Mouse (Mus musculus) adrenal gland, adult 18-20 months (tissue): ENCODE data around the gene Gdf11. TPM values are rescaled to one million over a fixed set of nuclear protein-coding genes. Genes with fewer than 3 reads are reported as not detected.

ENCODE experiments used
- DNase-seq, 2 experiments: peaks; one replicate each; pipeline ENCODE4 v3.0.0; 2021 to 2022; ENCODE audit warnings: low spot score in 2 of 2
- total RNA-seq, 2 experiments: library from RNA; stranded (reverse); gene quantifications; 1 replicate in 1 of 2; 2 replicates in 1 of 2; pipeline ENCODE4 v1.2.3; 2021

Gdf11 gene
- total RNA-seq, 2 experiments from 2014 or later, result 1.4 to 1.9 TPM

DNA sequence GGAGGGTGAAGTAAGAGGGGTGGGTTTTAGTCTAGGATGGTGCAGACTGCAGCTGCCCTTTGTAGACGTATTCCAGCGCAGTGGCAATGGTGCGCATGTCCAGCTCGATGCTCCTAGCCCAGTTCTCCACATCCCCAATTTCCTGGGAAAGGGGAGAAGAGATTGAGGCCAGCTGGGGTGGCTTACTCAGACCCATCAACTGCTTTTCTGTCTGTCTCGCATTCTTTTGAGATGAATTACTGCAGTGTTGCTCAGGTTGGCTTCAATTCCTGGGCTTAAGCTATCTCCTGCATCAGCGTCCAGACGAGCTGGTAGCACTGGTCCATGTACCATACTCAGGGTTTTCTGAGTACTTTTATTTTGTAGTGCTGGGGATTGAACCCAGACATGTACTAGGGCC, 28.4 kb upstream of the Gdf11 start:
- DNase-seq, result no peak

DNA sequence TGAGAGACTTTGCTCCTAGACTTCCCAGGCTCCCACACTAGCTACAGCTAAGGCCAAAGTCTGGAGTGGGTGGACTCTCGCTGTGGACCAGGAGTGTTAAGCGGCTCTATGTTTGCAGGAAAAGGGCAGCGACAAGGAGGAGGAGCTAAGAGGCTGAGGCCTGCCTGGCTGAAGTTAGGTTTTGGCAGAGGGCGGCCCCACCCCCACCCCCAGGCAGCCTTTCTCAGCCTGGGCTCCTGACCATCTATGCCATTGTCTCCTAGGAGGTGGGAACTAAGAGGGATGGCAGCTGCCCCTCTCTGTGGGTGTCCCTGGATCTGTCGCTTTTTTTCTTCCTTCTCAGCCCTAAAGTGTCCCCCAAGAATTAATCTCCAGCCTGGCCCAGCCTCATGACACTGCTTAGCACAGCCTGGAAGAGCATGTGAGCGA, 27.7 kb upstream of the Gdf11 start:
- no peak for DNase-seq

DNA sequence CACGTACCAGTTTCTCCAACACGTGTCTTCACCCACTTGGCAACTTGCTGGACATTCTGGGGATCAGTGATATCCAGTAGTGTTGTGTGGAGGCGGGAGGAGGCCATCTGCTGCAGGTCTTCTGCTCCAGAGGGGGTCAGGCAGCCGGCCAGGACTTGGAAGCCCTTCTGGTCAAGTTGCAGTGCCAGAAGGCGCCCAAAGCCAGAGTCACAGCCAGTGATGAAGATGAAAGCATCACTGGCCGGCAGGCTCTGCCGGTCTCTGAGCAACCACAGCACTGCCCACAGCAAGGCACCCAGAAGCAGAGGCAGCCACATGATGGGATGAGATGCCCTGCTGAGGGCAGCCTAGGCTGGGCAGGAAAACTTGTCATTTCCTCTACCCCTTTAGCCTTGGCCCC, 26.7 kb upstream of the Gdf11 start:
- DNase-seq, result no peak

DNA sequence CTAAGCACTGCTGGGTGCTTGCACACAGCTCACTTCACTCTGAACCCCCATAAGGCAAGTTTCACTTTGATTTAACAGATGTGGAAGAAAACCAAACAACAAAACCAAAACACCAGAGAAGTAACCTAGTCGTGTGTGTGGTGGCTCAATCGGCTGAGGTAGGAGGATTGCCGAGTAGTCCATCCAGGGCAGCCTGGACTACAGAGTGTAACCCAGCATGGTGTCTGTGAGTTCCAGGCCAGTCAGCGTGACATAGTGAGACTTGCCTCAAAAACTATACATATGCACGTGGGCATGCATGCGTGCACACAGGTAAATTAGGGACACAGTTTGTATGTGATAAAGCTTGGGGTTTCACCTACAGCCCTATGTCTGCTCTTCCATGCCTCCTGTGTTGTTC, 25.9 kb upstream of the Gdf11 start:
- no peak for DNase-seq

DNA sequence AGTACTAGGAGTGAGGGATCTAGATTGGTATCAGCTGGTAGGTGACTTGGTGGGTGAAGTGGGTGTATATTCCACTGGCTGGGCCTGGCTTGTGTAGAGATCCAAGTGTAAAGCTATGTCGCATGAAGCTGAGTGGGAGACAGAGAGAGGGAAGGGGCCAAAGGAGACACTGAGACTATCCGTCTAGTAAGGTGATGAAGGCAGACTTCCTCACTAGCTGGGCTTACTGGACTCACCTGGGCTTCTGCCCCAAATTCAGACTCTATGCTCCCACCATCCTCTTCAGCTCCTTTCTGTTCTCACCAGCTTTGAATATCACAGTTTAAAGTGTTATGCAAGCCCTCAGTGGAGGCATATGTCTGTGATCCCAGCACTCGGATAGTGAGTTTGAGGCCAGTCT, 25.1 kb upstream of the Gdf11 start:
- DNase-seq, result no peak

DNA sequence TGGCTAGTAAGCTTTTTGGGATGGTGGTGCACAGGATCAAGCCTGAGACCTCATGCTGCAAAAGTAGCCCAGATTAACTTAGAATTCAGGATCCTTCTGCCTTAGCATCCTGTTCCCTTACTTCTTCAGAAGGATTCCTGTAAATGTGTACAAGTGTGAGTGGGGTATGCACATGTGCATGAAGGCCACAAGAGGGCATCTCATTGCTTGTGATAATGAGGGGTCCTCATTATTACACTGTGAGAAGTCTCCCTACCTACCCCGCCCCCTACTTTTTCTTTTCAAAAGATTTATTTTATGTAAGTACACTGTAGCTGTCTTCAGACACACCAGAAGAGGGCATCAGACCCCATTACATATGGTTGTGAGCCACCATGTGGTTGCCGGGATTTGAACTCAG, 24.0 kb upstream of the Gdf11 start:
- no peak for DNase-seq

DNA sequence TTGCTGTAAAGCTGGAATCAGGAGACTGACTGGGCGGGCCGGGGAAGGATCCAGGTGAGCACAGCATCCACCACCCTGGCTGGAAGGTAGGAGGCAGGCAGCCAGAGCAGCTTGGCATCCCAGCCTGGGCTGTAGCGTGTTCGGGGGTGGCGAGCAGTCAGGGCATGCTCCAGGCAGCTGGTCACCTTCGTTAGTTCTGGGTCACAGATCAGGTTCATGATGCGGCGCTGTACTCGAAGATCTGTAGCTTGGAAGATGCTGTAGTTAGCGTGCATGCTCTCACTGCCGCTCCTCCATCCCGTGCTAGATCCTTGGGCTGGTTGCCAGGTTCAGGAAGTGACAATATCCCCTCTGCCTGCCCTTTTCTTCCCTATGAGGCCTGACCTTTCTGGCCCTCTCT, 22.2 kb upstream of the Gdf11 start:
- no peak for DNase-seq

DNA sequence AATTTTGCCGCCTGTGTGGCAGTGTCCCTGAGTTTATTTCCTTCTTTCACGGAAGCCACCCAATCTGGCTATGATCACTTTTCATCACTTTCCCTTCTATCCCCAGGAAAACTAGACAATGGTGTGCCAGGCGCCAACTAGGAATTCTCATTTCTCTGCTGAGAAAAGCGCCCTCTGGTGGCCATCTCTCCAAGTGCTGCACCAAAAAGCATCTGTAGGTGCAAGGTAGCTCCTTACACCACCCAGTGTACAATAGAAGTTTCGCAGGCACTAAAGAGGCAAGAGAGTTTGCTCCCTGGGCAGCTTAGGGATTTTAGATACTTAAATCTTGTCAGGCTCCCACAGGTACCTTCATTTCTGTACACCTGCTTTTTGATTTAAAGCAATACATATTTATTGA, 21.7 kb upstream of the Gdf11 start:
- DNase-seq, result peak; percentile 86 to 87

DNA sequence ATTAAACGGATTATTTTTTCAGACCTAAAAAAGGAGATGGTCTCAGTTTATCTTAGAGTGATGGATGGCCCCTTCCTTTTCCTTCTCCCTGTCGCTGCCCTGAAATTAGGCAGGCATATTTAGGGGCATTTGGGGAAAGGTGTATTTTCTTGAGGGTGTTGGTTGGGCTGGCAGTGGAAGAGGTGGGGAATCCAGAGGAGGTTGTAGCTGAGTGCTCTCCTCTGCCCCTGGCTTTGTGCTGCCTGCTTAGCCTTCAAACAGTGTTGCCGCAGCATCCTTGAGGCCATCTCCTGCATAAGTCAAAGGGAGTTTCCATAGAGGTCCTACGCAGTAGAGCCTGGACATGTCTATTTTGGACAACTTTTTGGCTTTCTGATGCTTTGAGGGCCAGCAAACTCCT, 21.3 kb upstream of the Gdf11 start:
- DNase-seq, result no peak

DNA sequence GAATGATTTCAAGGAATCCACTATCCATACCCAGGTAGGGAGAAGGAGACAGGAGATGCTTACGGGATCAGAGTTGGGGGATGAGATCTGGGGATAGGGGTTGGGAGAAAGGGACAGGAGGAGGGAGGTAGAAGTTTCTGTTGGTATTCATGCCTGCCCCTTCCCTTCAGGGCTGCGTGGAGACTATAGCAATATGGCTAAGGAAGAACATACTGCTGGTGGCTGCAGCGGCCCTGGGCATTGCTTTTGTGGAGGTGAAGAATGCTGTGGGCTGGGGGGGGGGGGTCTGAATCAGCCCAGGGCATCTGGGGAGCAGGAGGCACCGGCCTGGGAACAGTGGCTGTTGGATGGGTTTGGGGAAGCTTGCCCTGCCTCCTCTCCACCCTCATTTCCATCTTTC, 20.8 kb upstream of the Gdf11 start:
- DNase-seq, result no peak

DNA sequence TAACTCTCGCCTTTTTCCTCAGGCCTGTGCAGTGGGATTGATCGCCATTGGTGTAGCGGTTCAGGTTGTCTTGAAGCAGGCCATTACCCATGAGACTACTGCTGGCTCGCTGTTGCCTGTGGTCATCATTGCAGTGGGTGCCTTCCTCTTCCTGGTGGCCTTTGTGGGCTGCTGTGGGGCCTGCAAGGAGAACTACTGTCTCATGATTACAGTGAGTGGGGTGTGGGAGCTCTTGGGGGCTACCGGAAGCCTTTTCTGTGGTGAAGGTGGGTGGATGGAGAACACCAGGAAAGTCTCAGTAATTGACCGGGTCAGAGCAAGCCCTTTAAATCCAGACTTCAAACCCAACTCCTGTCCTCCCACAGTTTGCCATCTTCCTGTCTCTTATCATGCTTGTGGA, 19.9 kb upstream of the Gdf11 start:
- DNase-seq, result no peak

DNA sequence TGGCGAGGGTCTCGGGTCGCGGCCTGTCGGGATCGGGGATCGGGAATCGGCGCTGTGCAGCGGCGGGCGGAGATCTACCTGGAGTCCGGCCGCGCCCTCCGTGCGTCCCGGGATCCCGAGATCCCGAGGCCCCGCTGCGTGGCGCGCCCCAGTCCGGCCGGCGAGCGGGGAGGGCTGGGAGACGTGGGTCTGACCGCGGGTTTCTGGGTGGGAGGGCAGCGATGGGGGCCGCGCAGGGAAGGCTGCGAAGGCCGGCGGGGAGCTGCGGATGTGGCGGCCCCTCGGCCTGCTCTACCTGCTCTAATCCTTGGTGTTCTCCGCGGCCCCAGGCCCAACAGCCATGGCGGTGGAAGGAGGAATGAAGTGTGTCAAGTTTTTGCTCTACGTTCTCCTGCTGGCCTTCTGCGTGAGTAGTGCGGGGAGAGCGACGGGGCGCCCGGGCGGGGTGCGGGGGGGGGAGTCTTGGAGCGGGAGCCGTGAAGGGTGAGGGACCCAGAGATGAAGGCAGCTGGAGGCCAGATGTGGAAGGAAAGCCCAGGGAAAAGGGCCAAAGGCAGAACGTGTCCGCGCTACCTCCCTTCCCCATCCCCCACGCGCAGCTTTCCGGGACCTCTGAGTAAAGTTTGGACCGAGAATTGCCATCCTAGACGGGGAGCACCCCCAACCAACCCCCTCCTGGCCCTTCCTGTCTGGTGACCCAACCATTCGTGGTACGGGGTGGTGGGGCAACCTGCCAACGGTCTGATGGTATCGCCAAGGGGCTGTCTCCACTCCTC, 18.7 kb upstream of the Gdf11 start:
- peak; percentile 47 to 55 for DNase-seq

DNA sequence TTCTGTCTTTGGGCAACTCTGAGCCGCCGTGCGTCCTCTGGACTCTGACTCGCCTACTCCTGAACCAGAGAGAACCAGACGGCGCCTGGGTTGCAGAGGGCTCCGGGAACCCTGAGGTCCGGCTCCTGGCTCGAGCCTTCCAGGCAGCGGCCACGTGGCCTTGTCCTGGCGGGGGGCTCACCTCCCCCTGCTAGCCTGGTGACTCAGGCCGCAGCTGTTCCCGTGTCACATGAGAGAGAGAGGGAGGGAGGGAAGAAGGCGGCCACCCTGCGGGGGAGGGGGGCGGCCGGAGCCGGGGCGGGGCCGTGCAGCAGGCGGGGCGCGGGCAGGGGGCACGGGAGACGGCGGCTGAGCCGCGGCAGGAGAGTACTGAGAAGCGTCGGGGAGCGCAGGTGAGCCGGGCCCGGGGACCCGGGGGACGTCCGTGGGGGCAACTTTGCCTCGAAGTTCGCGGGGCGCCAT, 18.1 kb upstream of the Gdf11 start:
- DNase-seq, result peak; percentile 82 to 84

DNA sequence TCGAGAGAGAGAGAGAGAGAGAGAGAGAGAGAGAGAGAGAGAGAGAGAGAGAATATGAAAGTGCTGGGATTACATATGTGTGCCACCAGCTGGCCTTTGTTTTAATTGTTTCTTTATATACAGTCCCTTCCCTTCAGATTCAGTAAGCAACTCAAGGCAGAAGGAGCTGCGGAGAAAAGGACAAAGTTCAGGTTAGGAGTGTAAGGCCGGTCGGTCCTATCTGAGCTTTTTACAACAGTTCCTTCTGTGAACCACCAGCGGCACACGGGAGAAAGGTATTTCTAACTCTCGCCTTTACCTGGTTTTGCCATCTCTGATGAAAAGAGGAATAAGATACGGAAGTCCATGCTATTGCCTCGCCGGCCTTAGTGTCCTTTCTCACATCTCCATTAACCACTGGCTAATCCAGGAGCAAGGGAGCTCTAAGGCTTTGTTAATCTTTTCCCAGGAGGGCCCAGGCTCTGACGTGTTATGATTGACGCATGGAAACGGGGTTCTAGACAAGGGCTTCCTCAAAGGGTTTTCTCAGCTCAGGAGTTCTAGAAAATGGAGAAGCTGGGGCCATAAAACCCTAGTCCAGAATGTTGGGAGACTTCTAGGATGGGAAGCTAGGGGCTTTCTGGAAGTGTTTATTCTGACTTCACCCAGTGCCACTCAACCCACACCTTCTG, 17.4 kb upstream of the Gdf11 start:
- no peak for DNase-seq

DNA sequence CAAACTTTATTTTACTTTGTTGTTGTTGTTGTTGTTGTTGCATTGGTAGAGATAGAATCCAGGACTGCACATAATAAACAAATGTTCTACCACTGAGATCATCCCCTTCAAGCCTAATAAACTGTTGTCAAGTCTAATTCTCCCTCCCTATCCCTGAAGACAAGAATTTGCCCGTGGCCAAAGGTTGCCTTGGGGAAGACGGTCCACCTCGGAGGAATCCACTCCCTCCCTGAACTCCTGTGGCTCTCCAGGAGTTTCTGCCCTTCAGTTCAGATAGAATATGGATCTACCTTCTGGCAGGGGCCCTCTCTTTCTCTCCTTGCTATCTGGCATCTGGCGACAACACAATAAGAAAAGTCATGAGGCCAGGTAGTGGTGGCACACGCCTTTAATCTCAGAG, 13.3 kb upstream of the Gdf11 start:
- no peak for DNase-seq

DNA sequence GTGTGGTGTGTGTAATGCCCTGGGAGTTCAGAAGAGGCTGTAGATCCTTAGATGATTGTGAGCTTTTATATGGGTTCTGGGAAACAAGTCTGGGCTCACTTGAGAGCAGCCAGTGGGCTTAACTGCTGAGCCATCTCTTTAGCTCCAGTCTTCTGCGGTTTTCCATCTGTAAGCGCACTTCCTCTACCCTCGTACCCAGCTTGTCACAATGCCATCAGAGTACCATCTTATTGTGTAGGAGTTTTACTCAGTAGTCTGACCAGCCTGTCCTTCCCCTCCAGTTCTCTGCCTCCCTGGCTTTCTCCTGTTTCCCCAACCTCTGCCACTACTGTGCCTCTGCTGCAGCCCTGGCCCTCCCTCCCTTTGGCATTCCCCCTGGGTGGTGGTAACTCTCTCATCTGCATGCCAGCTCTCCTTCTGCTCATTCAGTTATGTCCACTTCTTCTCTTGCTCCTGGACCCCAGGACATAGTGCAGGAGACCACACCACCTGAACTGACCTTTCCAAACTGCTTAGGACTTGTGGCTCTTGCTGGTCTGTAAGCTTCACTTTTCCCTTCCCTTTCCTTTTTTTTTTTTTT, 11.0 kb upstream of the Gdf11 start:
- no peak for DNase-seq

DNA sequence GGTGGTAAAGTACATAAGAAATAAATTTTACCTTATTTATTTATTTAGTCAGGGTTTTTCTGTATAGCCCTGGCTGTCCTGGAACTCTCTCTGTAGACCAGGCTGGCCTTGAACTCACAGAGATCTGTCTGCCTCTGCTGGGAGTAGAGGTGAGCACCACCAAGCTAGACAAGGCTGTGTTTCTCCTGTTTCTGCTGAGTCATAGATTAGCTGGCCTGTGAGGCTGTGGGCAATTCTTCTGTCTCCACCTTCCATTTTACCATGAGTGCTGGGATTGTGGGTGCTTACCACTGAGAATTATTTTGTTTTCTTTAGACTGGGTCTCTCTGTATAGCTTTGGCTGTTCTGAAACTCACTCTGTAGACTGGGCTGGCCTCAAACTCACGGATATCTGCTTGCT, 9.9 kb upstream of the Gdf11 start:
- DNase-seq, result no peak

DNA sequence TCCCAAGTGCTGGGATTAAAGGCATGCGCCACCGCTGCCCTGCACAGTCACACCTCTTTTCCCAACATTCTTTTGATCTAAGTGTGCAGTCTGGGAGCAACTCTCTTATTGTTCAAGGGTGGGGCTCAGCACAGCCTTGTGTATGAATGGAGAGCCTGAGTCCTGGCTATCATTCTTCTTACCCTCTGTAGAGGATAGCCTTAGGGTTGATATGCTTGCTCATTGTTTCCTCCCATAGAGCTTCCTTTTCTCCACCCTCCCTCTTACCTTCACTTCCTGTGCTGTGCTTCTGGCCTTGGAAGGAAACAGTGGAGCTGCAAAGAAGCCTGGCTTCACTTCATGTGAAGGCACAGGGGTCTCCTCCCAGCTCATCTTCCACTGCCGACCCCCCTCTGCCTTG, 9.2 kb upstream of the Gdf11 start, which contains the start of gene Cd63:
Cd63 (plus strand) TSS at position 292 of the 400 bp plus-strand sequence.
- DNase-seq, result no peak

DNA sequence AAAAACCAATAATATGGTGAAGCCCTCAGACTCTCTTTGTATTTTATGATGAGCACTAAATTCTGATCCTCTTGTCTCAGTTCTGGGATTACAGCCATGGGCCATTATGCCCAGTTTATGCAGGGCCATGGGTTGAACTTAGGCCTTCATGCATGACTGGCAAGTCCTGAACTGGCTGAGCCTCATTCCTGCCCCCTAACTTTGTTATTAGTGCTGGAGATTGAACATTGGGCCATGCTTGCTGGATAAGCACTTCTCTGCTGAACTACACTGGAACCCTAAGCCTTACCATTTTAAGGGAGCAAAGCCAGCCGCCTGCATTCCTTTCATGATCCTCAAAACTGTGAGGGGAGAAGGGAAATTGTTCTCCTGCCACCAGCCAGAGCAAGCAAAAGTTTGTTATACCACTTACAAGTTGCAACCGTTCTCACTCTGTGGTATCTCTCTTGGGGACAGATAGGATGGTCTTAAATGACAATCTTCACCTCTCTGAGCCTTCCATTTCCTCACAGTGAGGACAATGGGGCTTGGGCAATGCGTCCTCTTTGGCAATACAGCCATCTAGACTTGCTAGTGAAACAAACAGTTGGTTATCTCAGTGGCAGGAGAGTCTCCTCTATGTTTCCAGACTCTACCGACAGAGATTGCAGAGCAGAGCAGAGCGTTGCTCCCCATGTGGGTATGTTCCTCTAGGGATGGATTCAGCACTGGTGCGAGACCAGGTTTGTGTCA, 8.4 kb upstream of the Gdf11 start:
- no peak for DNase-seq

DNA sequence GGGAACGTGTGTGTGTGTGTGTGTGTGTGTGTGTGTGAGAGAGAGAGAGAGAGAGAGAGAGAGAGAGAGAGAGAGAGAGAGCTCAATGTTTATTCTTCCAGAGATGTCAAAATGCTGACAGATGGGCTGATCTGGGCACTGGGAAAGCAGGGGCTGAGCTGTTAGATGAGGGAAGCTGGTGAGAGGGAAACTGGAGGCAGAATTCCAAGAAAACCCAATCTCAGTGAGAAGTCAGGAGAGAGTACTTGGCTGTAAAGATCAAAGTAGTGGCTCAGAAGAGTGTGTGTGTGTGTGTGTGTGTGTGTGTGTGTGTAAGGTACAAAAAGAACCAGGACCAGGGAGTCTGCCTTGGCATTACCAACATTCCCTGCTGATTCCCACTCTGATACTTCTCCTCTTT, 6.0 kb upstream of the Gdf11 start:
- no peak for DNase-seq

DNA sequence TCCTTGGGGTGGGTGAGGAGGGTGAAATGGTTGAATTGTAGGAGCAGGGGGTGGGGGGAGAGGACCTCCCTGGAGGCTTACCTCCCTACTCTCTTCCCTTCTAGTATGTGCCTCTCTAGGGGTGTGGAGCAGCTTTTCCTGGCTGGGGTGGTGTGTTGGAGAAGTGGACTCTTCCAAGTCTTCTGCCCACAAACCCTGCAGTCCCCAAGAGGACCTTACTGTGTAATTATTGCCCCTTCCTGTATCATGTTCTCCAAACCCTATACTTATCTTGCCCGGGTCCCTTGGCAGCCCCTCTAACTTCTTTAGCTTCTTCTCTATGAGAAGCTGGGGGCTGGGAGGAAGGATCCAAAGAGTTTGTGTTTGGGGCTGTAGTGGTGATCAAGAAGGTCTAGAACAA, 5.3 kb upstream of the Gdf11 start:
- no peak for DNase-seq
